Mouse (Mus musculus) activated CD4-positive, CD25-positive, alpha-beta regulatory T cell, adult 4 months (primary cell): ENCODE measurements around the gene Fam78a. TPM values are rescaled to one million over a fixed set of nuclear protein-coding genes. Genes with fewer than 3 reads are reported as not detected.
A peak's percentile ranks its signal among the peaks of the same experiment; 100 is the strongest.
"Not testable (repeated sequence)": the region's sequence is repeated elsewhere in the genome, so short reads cannot be mapped to it uniquely, and the experiment has no call there.

Source experiments
- ATAC-seq: one replicate; pipeline ENCODE4 v1.8.0; 2017
- polyA plus RNA-seq, 2 experiments: library from polyadenylated mRNA; unstranded; fragments of 100-300 nt; shearing (Covaris generic); gene quantifications; one replicate each; pipeline ENCODE4 v1.2.1; 2017

The Fam78a gene
- polyA plus RNA-seq, 2 experiments from 2014 or later = 23.6 to 27.1 TPM

DNA sequence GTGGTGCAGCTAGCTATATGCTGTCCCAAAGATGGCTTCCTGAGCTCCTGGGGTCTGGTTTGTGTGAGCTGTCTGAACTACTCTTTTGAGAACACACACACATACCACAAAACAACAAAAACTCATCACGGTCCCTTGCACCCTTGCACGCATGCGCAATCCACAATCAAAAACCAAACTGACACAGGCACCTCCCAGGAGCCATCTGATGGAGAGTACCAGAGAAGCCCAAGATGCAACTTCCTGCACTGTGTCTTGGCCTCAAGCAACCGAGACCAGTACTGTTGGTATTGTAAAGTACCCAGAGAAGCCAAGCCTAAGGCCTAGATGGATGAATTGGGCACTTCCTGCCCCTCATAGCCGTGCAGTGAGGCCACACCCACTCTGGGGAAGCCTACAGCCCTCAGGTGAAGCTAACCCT lies 19.3 kb downstream of the Fam78a start:
- peak; percentile 51 for ATAC-seq

GRCm38 (mm10) chr2:32064913-32065312 lies 19.7 kb downstream of the Fam78a start:
- ATAC-seq = no peak

- ATAC-seq = no peak
Observed at GRCm38 (mm10) chr2:32063451-32064151, 21.1 kb downstream of the Fam78a start.

DNA sequence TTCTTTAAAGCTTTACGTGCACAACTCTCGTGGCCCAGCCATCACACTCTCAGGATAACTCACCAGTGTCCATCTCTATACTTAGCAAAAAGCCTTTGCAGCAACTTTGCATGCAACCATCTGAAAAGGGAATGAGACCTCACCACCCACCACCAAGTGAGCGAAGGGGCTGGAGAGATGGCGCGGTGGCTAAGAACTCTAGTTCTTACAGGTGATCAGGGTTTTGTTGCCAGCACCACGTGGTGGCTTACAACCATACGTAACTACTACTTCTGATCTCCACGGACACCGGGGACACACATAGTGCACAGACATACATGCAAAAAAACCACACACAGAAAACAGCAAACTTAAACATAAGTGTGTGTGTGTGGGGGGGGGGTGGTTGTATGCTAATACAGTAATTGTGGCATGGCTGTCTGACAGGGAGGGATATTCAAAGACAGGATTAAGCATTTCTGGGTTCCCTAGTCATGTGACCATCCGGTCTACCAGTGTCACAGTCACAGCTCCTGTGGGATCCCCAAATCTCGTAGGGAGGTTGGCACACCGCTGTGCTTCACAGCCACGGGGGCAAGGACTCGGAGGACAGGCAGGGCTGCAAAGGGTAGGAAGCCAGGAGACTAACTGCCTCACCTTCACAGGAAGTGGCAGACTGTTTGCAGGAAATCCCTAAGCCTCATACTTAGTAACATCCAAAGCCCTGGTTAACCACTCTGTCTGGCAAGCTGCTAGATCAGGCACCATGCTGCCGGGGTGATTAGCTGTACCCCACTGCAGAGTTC lies 21.8 kb downstream of the Fam78a start:
- ATAC-seq = peak; percentile 70

DNA sequence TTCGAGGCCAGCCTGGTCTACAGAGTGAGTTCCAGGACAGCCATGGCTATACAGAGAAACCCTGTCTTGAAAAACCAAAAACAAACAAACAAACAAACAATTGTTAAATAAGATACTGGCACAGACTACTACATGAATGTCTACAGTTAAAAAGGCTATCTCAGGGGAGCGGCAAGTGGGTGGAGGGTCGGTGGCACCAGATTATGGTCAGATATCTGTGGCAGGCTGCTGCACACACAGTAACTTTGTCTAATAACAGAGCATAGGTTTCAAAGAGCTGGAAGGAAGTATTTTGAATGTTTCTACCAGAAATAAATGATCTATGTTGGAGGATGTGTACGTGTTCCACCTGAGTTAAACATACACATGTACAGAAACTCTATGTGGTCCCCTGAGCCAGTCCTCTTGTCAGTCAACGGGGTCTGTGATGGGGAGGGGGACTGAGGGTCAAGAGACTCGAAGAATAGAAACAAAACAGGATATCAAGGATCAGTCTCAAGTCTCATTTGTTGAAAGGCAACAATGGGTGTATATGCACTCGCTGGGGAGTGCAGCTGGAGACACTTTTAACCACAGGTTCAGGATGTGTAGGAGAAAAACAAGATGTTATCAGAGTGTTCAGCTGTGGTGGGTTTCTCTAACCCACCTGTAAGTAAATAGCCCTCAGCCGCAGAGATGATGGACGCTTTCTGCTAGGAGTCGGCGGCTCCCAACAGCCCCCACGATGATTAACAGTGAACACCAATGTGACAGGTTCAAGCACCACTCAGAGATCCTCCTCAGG lies 22.7 kb downstream of the Fam78a start:
- peak; percentile 8 for ATAC-seq

GRCm38 (mm10) chr2:32061189-32061588 lies 23.5 kb downstream of the Fam78a start:
- ATAC-seq = no peak

DNA sequence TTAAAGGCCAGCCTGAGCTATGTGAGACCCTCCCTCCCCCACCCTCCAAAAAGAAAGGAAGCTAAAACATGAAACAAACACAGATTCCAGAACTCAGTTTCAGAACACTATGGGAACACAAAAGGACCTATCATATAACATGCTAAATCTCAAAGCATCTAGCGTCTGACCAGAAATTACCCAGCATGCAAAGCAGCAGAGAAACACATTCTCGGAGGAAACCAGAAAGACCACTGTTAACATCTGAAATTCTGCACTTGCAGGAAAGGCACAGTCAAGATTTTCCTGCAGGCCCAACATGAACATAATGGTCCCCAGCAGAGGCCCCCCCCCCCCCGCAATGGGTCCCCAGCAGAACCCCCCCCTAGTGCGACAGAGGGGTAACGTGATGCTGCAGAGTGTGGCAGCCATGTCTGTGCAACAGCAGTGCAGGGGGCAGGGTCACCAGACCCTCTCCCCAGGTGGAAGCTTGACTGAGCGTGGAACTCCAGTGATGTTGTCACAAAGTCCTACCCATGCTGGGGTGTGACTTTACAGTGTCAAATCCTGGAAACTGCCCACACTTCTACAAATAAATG lies 24.3 kb downstream of the Fam78a start:
- ATAC-seq = no peak

DNA sequence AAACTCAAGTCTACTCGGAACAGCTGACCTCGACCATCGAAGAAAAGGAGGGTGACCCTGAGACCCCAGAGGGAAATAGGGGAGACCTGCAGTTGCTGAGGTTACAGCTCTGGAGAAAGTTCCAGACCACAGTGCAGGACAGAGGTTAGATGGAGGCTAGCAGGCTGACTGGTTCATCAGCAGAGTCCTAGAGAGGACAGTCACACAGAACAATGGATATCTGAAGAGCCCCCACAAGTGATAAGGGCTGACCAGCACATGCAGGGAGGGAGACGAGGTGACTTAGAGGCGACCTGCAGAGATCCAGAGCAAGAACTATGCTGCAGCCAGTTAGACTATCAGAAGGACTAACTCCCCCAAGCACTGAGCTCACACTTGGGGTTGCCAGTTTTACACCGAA lies 25.0 kb downstream of the Fam78a start:
- no peak for ATAC-seq

- no peak for ATAC-seq
Observed at GRCm38 (mm10) chr2:32058716-32059115, 25.9 kb downstream of the Fam78a start.

DNA sequence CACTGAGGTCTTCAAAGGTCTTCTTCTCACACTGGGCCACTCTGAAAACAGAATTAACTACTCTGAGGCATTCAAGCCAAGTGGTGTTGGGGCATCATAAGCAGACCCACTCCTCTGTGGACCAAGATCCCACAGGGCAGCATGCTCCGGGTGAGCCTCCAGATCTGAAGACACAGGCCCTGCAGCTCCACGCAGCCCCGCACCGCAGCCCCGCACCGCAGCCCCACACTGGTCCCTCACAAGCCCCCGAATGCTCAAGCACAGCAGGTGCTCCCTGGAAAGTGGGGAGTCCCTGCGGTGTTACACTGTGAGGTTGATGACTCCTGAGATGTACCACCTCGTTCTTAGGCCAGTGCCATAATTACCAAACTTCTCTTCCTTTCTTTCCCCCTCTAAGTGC lies 26.4 kb downstream of the Fam78a start:
- ATAC-seq = no peak

DNA sequence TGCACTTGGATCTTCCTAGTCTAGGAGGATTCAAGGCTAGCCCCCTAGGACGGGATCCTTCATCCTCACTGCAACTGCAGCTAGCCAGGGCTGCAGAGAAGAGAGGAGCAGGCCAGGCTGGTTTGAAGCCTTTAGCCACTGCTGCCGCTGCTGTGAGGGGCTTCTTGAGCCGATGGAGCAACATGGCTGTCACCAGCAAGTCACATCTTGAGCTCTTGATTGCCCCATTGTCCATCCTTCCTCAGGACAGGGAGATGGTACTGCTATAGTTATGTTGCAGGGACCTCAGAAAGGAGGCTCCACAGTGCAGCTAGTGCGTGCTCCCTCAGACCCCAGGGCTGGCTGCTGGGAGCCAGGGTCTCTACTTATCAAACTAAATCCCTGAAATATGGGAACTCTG lies 26.9 kb downstream of the Fam78a start:
- no peak for ATAC-seq

DNA sequence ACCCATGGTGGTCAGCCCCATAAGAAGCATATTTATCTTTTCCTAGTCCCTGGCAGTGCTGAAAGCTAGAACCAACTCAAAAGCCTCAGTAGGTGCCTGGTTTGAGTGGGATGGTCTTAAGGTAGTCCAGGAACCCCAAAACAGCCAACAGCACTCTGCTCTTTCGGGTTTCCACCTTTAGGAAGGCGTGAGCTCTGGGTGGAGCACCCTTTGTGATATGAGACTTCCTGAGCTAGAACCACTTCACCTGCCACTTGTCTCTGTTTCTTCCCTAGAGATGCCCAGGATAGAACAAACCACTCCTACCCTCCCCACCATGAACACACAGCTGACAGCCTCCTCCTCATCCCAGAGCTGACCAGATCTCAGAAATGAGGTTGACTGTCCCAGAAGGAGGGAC lies 27.3 kb downstream of the Fam78a start:
- ATAC-seq = peak; percentile 53

GRCm38 (mm10) chr2:32056524-32056923 lies 28.1 kb downstream of the Fam78a start:
- ATAC-seq = no peak

DNA sequence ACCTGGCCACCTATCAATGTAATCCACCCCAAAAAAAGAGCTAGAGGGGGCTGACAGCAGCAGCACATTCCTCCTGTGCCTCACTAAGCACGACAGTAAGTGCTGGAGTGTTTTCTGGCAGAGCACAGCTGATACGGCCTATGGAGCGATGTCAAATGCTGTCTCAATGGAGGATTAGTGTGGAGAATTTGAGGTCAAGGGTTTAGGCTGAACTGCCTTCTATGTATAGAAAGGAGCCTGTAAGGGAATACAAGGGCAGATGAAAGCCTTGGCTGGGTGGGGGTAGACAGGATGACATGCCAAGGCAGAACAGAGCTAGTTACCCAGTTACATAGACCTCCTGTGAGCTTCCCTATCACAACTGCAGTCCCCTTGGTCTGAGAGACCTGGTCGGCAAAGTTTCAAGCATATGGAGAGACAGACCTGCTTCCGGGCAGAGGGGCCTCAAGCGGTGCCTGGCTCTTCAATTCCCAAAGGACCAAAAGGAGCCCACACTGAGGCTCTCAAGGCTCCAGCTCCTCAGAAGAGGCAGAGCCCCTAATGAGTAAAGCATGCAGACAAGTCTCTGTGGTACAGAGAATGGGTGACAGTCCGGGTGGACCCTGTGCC lies 29.2 kb downstream of the Fam78a start:
- no peak for ATAC-seq

GRCm38 (mm10) chr2:32052418-32052817 lies 32.2 kb downstream of the Fam78a start:
- ATAC-seq = no peak

DNA sequence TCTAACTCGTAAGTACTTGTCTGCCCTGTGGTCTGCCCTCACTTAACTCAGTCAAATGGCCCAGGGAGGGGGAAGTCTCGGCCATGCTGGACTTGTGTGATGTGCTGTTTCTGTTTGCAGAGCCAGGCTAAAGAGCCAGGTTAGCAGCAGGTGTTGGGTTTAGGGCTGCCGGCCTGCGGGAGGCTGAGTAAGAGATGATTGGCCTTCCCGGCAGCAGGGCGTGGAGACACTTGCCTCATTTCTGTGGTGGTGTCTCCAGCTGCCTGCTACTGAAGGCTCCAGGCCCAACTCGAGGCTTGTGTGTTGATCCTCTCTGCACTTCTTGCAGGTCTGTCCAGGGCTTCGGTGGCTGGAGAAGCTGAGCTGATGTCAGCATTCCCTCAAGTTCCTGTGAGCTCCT lies 32.9 kb downstream of the Fam78a start:
- no peak for ATAC-seq

DNA sequence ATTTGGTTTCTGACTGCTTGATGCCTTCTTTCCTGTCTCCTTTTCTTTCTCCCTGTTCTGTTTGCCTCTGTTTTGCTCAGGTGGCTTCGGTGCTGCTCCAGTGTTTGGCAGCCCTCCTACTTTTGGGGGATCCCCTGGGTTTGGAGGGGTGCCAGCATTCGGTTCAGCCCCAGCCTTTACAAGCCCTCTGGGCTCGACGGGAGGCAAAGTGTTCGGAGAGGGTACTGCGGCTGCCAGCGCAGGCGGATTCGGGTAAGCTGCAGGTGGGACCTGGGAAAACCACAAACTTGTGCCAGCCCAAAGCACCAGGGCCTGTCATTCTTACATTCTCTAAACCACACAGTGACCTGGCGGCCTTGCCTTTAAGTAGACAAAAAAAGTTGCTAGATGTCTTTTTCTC lies 37.3 kb downstream of the Fam78a start:
- no peak for ATAC-seq

GRCm38 (mm10) chr2:32046009-32046408 lies 38.6 kb downstream of the Fam78a start:
- ATAC-seq = no peak

- ATAC-seq = no peak
Observed at GRCm38 (mm10) chr2:32045375-32045774, 39.3 kb downstream of the Fam78a start.

GRCm38 (mm10) chr2:32043836-32044235 lies 40.8 kb downstream of the Fam78a start:
- no peak for ATAC-seq

GRCm38 (mm10) chr2:32041087-32041486 lies 43.6 kb downstream of the Fam78a start:
- ATAC-seq = no peak

DNA sequence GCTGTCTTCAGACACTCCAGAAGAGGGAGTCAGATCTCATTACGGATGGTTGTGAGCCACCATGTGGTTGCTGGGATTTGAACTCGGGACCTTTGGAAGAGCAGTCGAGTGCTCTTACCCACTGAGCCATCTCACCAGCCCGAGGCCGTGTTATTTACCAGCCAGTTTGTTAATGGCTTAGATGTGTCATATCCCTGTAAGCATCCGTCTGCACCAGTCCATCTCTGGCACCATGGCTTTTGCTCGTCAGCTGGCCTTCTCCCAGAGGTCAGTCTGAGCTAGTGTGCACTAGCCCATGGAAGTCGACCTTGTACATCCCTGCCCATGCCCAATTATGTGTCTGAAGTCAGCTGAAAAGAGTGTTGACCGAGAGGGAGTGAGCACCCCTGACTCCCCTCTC lies 44.0 kb downstream of the Fam78a start:
- not testable (repeated sequence) for ATAC-seq

- no peak for ATAC-seq
Observed at GRCm38 (mm10) chr2:32038661-32039081, 46.0 kb downstream of the Fam78a start.
